11 mouse cellular contexts compared by ENCODE assay signal in the genomic region with DNA sequence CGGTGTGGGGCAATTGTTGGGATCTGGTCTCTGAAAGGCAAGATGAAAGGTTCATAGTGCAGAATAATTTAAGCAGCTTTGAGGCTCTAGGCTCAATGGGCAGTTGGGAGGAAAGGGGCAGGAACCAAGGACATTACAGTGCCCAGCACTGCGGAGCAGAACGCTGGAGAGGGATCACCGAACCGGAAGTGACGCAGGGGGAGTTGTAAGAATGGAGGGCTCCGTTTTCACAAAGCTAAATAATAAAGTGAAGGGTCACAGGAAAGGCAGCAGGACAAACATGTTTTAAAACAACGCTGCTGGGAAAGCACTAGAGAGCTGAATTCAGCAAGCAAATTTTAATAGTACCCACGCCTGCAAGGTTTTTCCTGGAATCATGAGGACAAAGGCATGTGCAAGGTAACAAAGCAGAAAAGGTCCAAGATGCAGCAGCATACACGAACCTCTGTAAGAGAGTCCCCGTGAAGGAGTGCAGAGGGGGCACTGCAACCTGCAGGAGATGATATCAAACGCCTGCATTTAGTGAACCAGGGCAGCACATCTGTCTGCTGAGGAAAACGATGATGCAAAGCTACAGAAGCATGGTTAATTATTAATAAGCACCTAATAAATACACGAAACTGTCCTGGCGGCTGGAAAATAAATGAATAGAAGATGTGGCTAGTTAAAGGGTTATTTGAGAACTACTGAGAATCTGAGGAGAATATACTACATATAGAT.
A peak's percentile ranks its signal among the peaks of the same experiment; 100 is the strongest.
DNase-seq lines count a peak whose midpoint lies in the region; ATAC-seq and TF ChIP-seq lines count a peak whose summit lies in the region.
"Had no signal": no experiment of that assay in that cellular context is flagged by ENCODE, and none has a peak within 500 bp of the region (broad histone marks: within the 10 kb centered on the region; RNA-seq: fewer than 3 reads in every experiment).

No protein-coding gene starts in this region.

- H3K9me3 ChIP-seq in hindbrain, embryonic 14.5 days (ENCODE audit: control insufficient read depth, low read length) = no peaks in the 10 kb centered on the region
- H3K9me3 ChIP-seq in liver, postnatal 0 days (ENCODE audit: low read length) = no peaks in the 10 kb centered on the region

- no peak for DNase-seq in heart, adult 2 months
- no peak for DNase-seq in heart, postnatal 14 days
- peak; percentile 37 for DNase-seq in ZHBTc4 (ENCODE audit: low read depth, low spot score)
- peak; percentile 44 for DNase-seq in hindbrain, embryonic 14.5 days (ENCODE audit: low spot score)
- no peak for DNase-seq in liver, postnatal 0 days
- no peak for DNase-seq in Muller cell, postnatal 12 days (ENCODE audit: inconsistent ontology term)
- no peak for DNase-seq in gastrocnemius, adult 8-10 months (ENCODE audit: low spot score in 2 of 2)
- no peak for DNase-seq in urinary bladder, postnatal 4 days (ENCODE audit: low spot score in 2 of 2)
- DNase-seq: cerebellum, postnatal 36 days had no signal

- H3K27me3 ChIP-seq in heart, adult 2 months (ENCODE audit: control insufficient read depth, insufficient read depth, low read length) = no peaks in the 10 kb centered on the region
- no peaks in the 10 kb centered on the region for H3K27me3 ChIP-seq in hindbrain, embryonic 14.5 days (ENCODE audit: control insufficient read depth, insufficient read depth, low read length)
- no peaks in the 10 kb centered on the region for H3K27me3 ChIP-seq in liver, postnatal 0 days (ENCODE audit: insufficient read depth, low read length)

- ATAC-seq in hindbrain, embryonic 14.5 days (ENCODE audit: low FRiP score) = peak; percentile 70; the same call in 1 of the 2 replicates
- peak; percentile 80 for ATAC-seq in liver, postnatal 0 days
- ATAC-seq: activated CD4-positive, CD25-positive, alpha-beta regulatory T cell, adult 4 months had no signal

- TF ChIP-seq CTCF in heart, adult 2 months (IDR thresholded peaks at IDR 0.05) = no peak
- no peak for TF ChIP-seq CTCF in liver, postnatal 0 days (IDR thresholded peaks at IDR 0.05; ENCODE audit: low read depth)

- H3K4me1 ChIP-seq in heart, adult 2 months (ENCODE audit: control insufficient read depth, insufficient read depth, low read length) = peaks cover 11% of the 10 kb centered on the region
- H3K4me1 ChIP-seq in hindbrain, embryonic 14.5 days (replicated peaks; ENCODE audit: control insufficient read depth, insufficient read depth, low read length) = peaks cover 4% of the 10 kb centered on the region
- H3K4me1 ChIP-seq in liver, postnatal 0 days (ENCODE audit: insufficient read depth) = peaks cover 14% of the 10 kb centered on the region; the same call in 1 of the 2 replicates

- H3K36me3 ChIP-seq in heart, adult 2 months (ENCODE audit: control insufficient read depth, insufficient read depth, low read length) = peaks cover 4% of the 10 kb centered on the region
- H3K36me3 ChIP-seq in hindbrain, embryonic 14.5 days (replicated peaks; ENCODE audit: control insufficient read depth, insufficient read depth) = no peaks in the 10 kb centered on the region
- no peaks in the 10 kb centered on the region for H3K36me3 ChIP-seq in liver, postnatal 0 days (replicated peaks; ENCODE audit: insufficient read depth, low read length)

- no peak for TF ChIP-seq EP300 in heart, adult 2 months (IDR thresholded peaks at IDR 0.05; ENCODE audit: insufficient read depth, low read depth, low read length)
- TF ChIP-seq EP300 in liver, postnatal 0 days (IDR thresholded peaks at IDR 0.05; ENCODE audit: low read depth) = no peak

- H3K4me3 ChIP-seq in heart, adult 2 months = no peak overlapping the region
- peak overlapping the region; percentile 10; the same call in 1 of the 2 replicates for H3K4me3 ChIP-seq in hindbrain, embryonic 14.5 days (replicated peaks; ENCODE audit: low read length)
- 0 out of 2 replicates have a peak overlapping the region, but pooled peaks have one; percentile 1 for H3K4me3 ChIP-seq in liver, postnatal 0 days (ENCODE audit: low read depth, low read length)
- H3K4me3 ChIP-seq: layer of hippocampus, adult 2 months had no signal

- no peak overlapping the region for H3K9ac ChIP-seq in heart, adult 2 months (ENCODE audit: low read depth, low read length)
- H3K9ac ChIP-seq in hindbrain, embryonic 14.5 days = peak overlapping the region; percentile 37
- no peak overlapping the region for H3K9ac ChIP-seq in liver, postnatal 0 days (replicated peaks)

- TF ChIP-seq POLR2A in heart, adult 2 months (IDR thresholded peaks at IDR 0.05; ENCODE audit: insufficient read depth, low read depth, low read length) = no peak

- intact Hi-C loops in heart, adult 2 months (cut with DNase I) = loop anchor here (5.0 kb wide), 2 partner anchors 33 to 42 kb away; no protein-coding TSS in a partner anchor
- intact Hi-C loops in heart, postnatal 14 days (cut with DNase I) = no loop called here

- H3K4me2 ChIP-seq in hindbrain, embryonic 14.5 days (replicated peaks) = peak overlapping the region; percentile 40
- H3K4me2 ChIP-seq in liver, postnatal 0 days (ENCODE audit: low read depth, low read length) = 0 out of 2 replicates have a peak overlapping the region, but pooled peaks have one; percentile 27

- peaks cover 6% of the 10 kb centered on the region for H3K79me2 ChIP-seq in heart, adult 2 months (replicated peaks; ENCODE audit: control insufficient read depth, insufficient read depth, low read length)

- H3K27ac ChIP-seq in heart, adult 2 months = 0 out of 2 replicates have a peak overlapping the region, but pooled peaks have one; percentile 7
- H3K27ac ChIP-seq in hindbrain, embryonic 14.5 days = peak overlapping the region; percentile 73
- no peak overlapping the region for H3K27ac ChIP-seq in liver, postnatal 0 days (ENCODE audit: low read depth)
- H3K27ac ChIP-seq: layer of hippocampus, adult 2 months had no signal

- WGBS in heart, adult 2 months = 78% methylated on average over 15 of the region's 15 CpGs
- 32% methylated on average over 15 of the region's 15 CpGs for WGBS in hindbrain, embryonic 14.5 days
- 66% methylated on average over 15 of the region's 15 CpGs for WGBS in liver, postnatal 0 days (ENCODE audit: insufficient replicate concordance)

Comparison
In these comparisons a context has a peak if more than half of its experiments do, and no peak if none do; other contexts are left out.
1. DNase-seq: peak in ZHBTc4 (single experiment) and hindbrain, embryonic 14.5 days (single experiment); none in heart, adult 2 months (0 of 2), heart, postnatal 14 days (0 of 2), liver, postnatal 0 days (single experiment), Muller cell, postnatal 12 days (single experiment), gastrocnemius, adult 8-10 months (0 of 2) and urinary bladder, postnatal 4 days (0 of 2).